Mouse (Mus musculus) ES-Bruce4 (cell line): ENCODE measurements around the gene Rmdn2. TPM values are rescaled to one million over a fixed set of nuclear protein-coding genes. Genes with fewer than 3 reads are reported as not detected.

Experiments used
- H3K27ac ChIP-seq: 2 replicates; pipeline ENCODE4 v1.5.1; 2012; ENCODE audit warnings: low read length, inconsistent platforms; ENCODE audit not compliant: insufficient read depth
- H3K27me3 ChIP-seq: 2 replicates; pipeline ENCODE4 v1.6.1; 2012; ENCODE audit warnings: mild to moderate bottlenecking, low read length, inconsistent platforms; ENCODE audit not compliant: control insufficient read depth, poor library complexity, insufficient read depth, severe bottlenecking
- H3K36me3 ChIP-seq: 2 replicates; pipeline ENCODE4 v1.6.1; 2012; ENCODE audit warnings: inconsistent platforms, mild to moderate bottlenecking, low read length, moderate library complexity; ENCODE audit not compliant: control insufficient read depth, poor library complexity, insufficient read depth, severe bottlenecking
- H3K4me1 ChIP-seq: one replicate; pipeline ENCODE4 v1.8.1; 2011; ENCODE audit warnings: low read length; ENCODE audit not compliant: control insufficient read depth, insufficient read depth
- H3K4me3 ChIP-seq: 2 replicates; pipeline ENCODE4 v1.5.1; 2011; ENCODE audit warnings: low read depth, mild to moderate bottlenecking, low read length
- H3K9ac ChIP-seq: 2 replicates; pipeline ENCODE4 v1.6.1; 2012; ENCODE audit warnings: low read depth, mild to moderate bottlenecking, inconsistent platforms; ENCODE audit not compliant: poor library complexity, severe bottlenecking
- H3K9me3 ChIP-seq: replicated peaks from 2 replicates; pipeline ENCODE4 v1.6.1; 2012; ENCODE audit warnings: mild to moderate bottlenecking, low read length, inconsistent platforms; ENCODE audit not compliant: control insufficient read depth, poor library complexity, insufficient read depth, severe bottlenecking
- CTCF ChIP-seq: IDR thresholded peaks from one replicate; pipeline ENCODE4 v1.8.1; 2011; ENCODE audit warnings: low read depth, low read length
- EP300 ChIP-seq: IDR thresholded peaks from 2 replicates; pipeline ENCODE4 v1.6.1; 2011; ENCODE audit warnings: low read depth, low read length; ENCODE audit not compliant: insufficient read depth
- POLR2A ChIP-seq: IDR thresholded peaks from one replicate; pipeline ENCODE4 v1.8.1; 2011; ENCODE audit warnings: low read length; ENCODE audit not compliant: insufficient read depth
- polyA plus RNA-seq: library from polyadenylated mRNA; stranded (reverse); fragments of >200 nt; gene quantifications from 2 replicates; pipeline ENCODE4 v1.2.4, GENCODE M21; 2011; ENCODE audit warnings: low read depth; ENCODE audit not compliant: missing spikeins, insufficient read depth, insufficient read length

Gene Rmdn2
- polyA plus RNA-seq, 1 experiment = 2.0 TPM

DNA sequence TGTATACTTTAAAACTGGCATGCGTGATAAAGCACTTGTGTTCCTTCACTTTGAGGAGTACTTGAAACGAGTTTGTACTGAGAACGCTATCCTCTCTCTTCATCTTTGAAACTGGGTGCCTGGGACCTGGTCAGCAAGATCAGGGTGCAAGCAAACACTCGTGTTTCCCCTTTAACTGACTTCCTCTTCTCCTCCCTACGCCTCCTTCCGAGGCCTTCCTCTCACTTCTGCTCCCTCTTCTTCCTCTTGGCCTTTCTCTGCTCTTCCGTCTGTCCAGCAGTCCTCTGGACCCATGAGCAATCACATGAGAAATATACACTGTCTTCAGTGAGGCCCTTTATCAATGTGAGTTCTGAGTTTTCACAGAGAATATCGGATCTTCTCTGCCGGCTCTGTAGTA lies 50.2 kb downstream of the Rmdn2 start:
- Histone ChIP-seq H3K36me3 (no peaks in the 10 kb centered on the region), H3K27me3 (no peaks in the 10 kb centered on the region), H3K4me1 (no peaks in the 10 kb centered on the region), H3K9ac (no peak overlapping the region), H3K9me3 (no peaks in the 10 kb centered on the region), H3K4me3 (no peak overlapping the region), H3K27ac (no peak overlapping the region)
- no peak for TF ChIP-seq POLR2A
- TF ChIP-seq CTCF = no peak
- no peak for TF ChIP-seq EP300

DNA sequence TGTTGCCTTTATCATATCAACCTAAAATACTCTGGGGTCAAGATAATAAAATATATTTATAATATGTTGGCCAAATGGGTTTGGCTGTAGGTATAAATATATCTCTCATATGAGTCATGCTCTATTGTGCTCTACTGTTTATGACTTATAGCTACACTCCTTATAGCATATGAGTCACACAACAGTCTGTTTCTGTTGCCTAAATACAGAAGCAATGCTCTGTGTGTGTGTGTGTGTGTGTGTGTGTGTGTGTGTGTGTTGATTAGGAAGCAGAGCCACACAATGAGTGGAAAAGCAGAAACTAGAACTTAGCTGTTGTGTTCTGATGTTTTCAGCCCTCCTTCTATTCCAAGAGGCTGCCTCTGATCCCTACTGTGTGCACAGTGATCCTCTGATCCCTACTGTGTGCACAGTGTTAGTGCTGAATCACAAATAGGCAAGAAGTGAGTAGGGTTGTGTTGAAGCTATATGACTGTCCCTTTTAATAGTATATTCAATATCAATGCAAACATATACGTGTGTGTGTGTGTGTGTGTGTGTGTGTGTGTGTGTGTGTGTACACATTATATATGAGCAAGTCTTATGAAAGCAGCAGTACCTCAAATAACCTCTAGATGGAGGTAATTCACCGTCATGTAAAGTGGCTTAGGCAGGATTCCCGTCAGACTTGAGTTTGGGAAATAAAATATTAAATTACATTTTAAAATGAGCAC lies 51.9 kb downstream of the Rmdn2 start:
- Histone ChIP-seq H3K36me3 (no peaks in the 10 kb centered on the region), H3K9ac (no peak overlapping the region), H3K4me1 (no peaks in the 10 kb centered on the region), H3K27me3 (no peaks in the 10 kb centered on the region), H3K9me3 (no peaks in the 10 kb centered on the region), H3K27ac (no peak overlapping the region), H3K4me3 (no peak overlapping the region)
- TF ChIP-seq POLR2A (no peak), EP300 (no peak), CTCF (no peak)

DNA sequence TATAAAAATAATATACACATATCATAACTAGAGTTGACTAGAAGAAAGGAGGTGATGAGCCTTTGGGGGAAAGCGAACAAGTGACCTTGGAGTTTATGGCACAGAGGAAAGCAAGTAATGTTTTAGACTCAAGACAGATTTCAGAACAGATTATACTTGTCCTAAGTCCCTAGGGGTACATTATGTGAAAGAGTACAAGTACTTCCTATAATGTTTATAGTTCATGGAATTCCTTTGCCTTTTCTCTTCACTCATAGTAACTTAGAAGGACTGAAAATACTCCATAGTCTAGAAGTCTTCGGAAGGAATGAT lies 52.4 kb downstream of the Rmdn2 start:
- H3K9me3 ChIP-seq = no peaks in the 10 kb centered on the region
- no peak for TF ChIP-seq POLR2A
- no peak for TF ChIP-seq CTCF
- TF ChIP-seq EP300 = no peak
- no peaks in the 10 kb centered on the region for H3K4me1 ChIP-seq
- H3K4me3 ChIP-seq = no peak overlapping the region
- no peak overlapping the region for H3K27ac ChIP-seq
- no peaks in the 10 kb centered on the region for H3K27me3 ChIP-seq
- H3K9ac ChIP-seq = no peak overlapping the region
- H3K36me3 ChIP-seq = no peaks in the 10 kb centered on the region

DNA sequence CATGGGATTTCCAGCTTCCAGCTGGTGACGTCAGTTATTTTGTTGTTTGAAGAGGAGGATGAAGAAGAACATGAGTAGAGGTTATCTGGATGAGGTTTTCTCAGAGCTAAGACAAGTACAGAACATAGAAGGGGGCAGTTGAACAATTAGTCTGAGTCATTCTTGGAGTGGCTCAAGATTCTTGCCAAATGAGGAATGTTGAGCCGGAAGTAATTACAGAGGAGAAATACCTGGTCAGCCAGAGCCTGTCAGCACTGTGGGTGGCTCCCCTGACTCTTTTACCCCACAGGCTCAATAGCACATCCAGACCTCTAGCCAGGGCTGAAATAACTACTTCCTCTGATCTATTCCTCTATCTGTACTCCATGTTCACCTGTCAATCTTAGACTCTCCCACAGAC lies 59.2 kb downstream of the Rmdn2 start:
- Histone ChIP-seq H3K9me3 (no peaks in the 10 kb centered on the region), H3K9ac (no peak overlapping the region), H3K36me3 (no peaks in the 10 kb centered on the region), H3K4me1 (no peaks in the 10 kb centered on the region), H3K27me3 (no peaks in the 10 kb centered on the region), H3K4me3 (no peak overlapping the region), H3K27ac (no peak overlapping the region)
- TF ChIP-seq POLR2A (no peak), CTCF (no peak), EP300 (no peak)

DNA sequence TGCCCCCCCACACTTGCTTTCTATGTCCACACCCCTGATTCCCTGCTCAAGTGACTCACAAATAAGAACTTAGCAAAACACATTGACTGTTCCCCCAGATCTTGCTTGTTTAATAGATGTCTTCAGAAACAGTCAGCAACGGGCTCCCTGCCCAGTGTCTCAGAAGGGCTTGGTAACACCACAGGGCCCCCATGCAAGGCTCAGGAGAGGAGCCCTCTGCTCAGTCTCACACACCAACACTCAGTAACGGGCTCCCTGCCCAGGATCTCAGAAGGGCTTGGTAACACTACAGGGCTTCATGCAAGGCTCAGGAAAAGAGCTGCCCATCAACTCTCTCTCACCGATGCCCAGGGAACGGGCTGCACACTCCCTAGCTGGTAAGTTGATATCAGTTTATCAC lies 83.4 kb downstream of the Rmdn2 start:
- Histone ChIP-seq H3K4me3 (no peak overlapping the region), H3K36me3 (no peaks in the 10 kb centered on the region), H3K27ac (no peak overlapping the region), H3K4me1 (no peaks in the 10 kb centered on the region), H3K27me3 (no peaks in the 10 kb centered on the region), H3K9ac (no peak overlapping the region), H3K9me3 (no peaks in the 10 kb centered on the region)
- TF ChIP-seq POLR2A (no peak), EP300 (no peak), CTCF (no peak)

DNA sequence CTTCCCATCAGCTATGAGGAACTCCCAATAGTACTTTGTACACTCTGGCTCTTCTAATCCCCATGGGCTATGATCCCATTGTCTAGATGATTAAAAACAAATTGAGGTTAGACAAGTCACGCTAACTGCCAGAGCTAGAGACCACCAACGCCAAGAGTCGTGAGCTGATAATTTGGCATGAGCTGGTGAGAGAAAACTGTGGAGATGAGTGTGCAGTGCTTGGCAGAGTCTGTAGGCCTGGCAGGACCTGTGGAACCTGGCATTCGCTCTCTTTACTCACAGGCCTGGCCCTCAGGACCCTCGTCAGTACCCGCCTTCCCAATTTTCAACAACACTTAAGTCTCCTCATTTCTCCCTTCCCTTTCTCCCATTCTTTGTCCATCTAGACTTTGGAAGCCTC lies 83.9 kb downstream of the Rmdn2 start:
- no peaks in the 10 kb centered on the region for H3K4me1 ChIP-seq

More for the DNA sequence above, 83.9 kb downstream of the Rmdn2 start:
- H3K4me3 ChIP-seq = no peak overlapping the region
- no peak overlapping the region for H3K27ac ChIP-seq
- no peaks in the 10 kb centered on the region for H3K27me3 ChIP-seq
- H3K9me3 ChIP-seq = no peaks in the 10 kb centered on the region
- TF ChIP-seq POLR2A = no peak
- no peak for TF ChIP-seq CTCF
- no peak for TF ChIP-seq EP300
- H3K36me3 ChIP-seq = no peaks in the 10 kb centered on the region
- no peak overlapping the region for H3K9ac ChIP-seq
